Comparison of ENCODE assay signal across 8 mouse cellular contexts in genomic region chr7:143368267-143368643, GRCm38 (mm10).
DNase-seq lines count a peak whose midpoint lies in the region; ATAC-seq and TF ChIP-seq lines count a peak whose summit lies in the region.
"Had no signal": no experiment of that assay in that cellular context is flagged by ENCODE, and none has a peak within 500 bp of the region (broad histone marks: within the 10 kb centered on the region; RNA-seq: fewer than 3 reads in every experiment).

No protein-coding gene starts in this region.

- no peak overlapping the region for H3K4me3 ChIP-seq in kidney, postnatal 0 days (replicated peaks; ENCODE audit: low read depth, low read length)
- H3K4me3 ChIP-seq in MEL (ENCODE audit: control insufficient read depth in 1 of 2, insufficient read depth in 1 of 2, low read depth in 2 of 2, low read length in 2 of 2), result peak overlapping the region; percentile 43 to 66
- H3K4me3 ChIP-seq in bone marrow macrophage, adult 2 months (ENCODE audit: insufficient read depth, low read length), result peak overlapping the region; percentile 42

- 59% methylated on average over 7 of the region's 7 CpGs for WGBS in kidney, postnatal 0 days

- DNase-seq in kidney, postnatal 0 days (ENCODE audit: low spot score), result no peak
- DNase-seq in kidney, adult 8-10 months, result no peak
- DNase-seq in MEL (ENCODE audit: low read depth, low spot score), result peak; percentile 37
- DNase-seq in induced T-regulatory cell, adult 2 months (ENCODE audit: low read depth), result peak; percentile 2
- DNase-seq in layer of hippocampus, postnatal 36 days, result no peak
- DNase-seq in right cerebral cortex, postnatal 14 days, result no peak
- DNase-seq: kidney, postnatal 10 days had no signal

- H3K9ac ChIP-seq in kidney, postnatal 0 days (ENCODE audit: low read depth, low read length), result no peak overlapping the region
- H3K9ac ChIP-seq in MEL (ENCODE audit: control insufficient read depth, low read depth, low read length, poor library complexity, severe bottlenecking), result peak overlapping the region; percentile 21; the same call in 1 of the 2 replicates

- H3K9me3 ChIP-seq in kidney, postnatal 0 days (replicated peaks; ENCODE audit: low read length), result no peaks in the 10 kb centered on the region
- H3K9me3 ChIP-seq in MEL (replicated peaks; ENCODE audit: insufficient read depth, low read length), result no peaks in the 10 kb centered on the region

- no peak for TF ChIP-seq CTCF in kidney, postnatal 0 days (IDR thresholded peaks at IDR 0.05; ENCODE audit: low read depth)
- TF ChIP-seq CTCF in MEL (IDR thresholded peaks at IDR 0.05 in 2 of 3, conservative IDR thresholded peaks at IDR 0.05 in 1 of 3; ENCODE audit: control insufficient read depth in 1 of 3, insufficient read depth in 1 of 3, low read depth in 2 of 3, low read length in 3 of 3, poor library complexity in 1 of 3, severe bottlenecking in 1 of 3), result no peak
- no peak for TF ChIP-seq CTCF in bone marrow macrophage, adult 2 months (IDR thresholded peaks at IDR 0.05; ENCODE audit: low read depth, low read length)

- H3K27me3 ChIP-seq in kidney, postnatal 0 days (ENCODE audit: insufficient read depth, low read length), result no peaks in the 10 kb centered on the region
- peaks cover 0 to 2% of the 10 kb centered on the region in 2 experiments; a peak in 1 of 4 replicates for H3K27me3 ChIP-seq in MEL (ENCODE audit: control insufficient read depth in 1 of 2, insufficient read depth in 2 of 2, low read length in 2 of 2)

- peak overlapping the region; percentile 27 for H3K4me2 ChIP-seq in kidney, postnatal 0 days (ENCODE audit: low read length)

- H3K4me1 ChIP-seq in kidney, postnatal 0 days (replicated peaks; ENCODE audit: insufficient read depth, low read length), result peaks cover 3% of the 10 kb centered on the region; the same call in 1 of the 2 replicates
- H3K4me1 ChIP-seq in MEL (ENCODE audit: control insufficient read depth in 1 of 2, insufficient read depth in 2 of 2, low read length in 2 of 2), result peaks cover 3 to 5% of the 10 kb centered on the region in 2 experiments; a peak in 2 of 4 replicates
- H3K4me1 ChIP-seq in bone marrow macrophage, adult 2 months (ENCODE audit: control insufficient read depth, insufficient read depth, low read length), result peaks cover 25% of the 10 kb centered on the region

- H3K27ac ChIP-seq in kidney, postnatal 0 days, result peak overlapping the region; percentile 48; the same call in 1 of the 2 replicates
- no peak overlapping the region for H3K27ac ChIP-seq in MEL (ENCODE audit: control insufficient read depth, low read depth, low read length)
- H3K27ac ChIP-seq in bone marrow macrophage, adult 2 months (ENCODE audit: insufficient read depth, low read depth, low read length), result peak overlapping the region; percentile 42; the same call in 1 of the 2 replicates

- no peak for TF ChIP-seq EP300 in MEL (IDR thresholded peaks at IDR 0.05; ENCODE audit: low read depth in 1 of 2, low read length in 2 of 2)

- TF ChIP-seq POLR2A in MEL (IDR thresholded peaks at IDR 0.05; ENCODE audit: control insufficient read depth in 1 of 2, insufficient read depth in 1 of 2, low read depth in 1 of 2, low read length in 2 of 2, poor library complexity in 1 of 2), result no peak
- TF ChIP-seq POLR2A in bone marrow macrophage, adult 2 months (IDR thresholded peaks at IDR 0.05; ENCODE audit: borderline replicate concordance, low read depth, low read length), result no peak

- no peak for TF ChIP-seq RAD21 in MEL (IDR thresholded peaks at IDR 0.05; ENCODE audit: low read depth, low read length)

- no peaks in the 10 kb centered on the region for H3K79me2 ChIP-seq in MEL (ENCODE audit: control insufficient read depth, insufficient read depth, low read length, poor library complexity)

- ATAC-seq in kidney, postnatal 0 days (replicated peaks; ENCODE audit: low FRiP score, low read depth), result no peak

- H3K36me3 ChIP-seq in kidney, postnatal 0 days (ENCODE audit: insufficient read depth, low read length), result no peaks in the 10 kb centered on the region
- H3K36me3 ChIP-seq in MEL (ENCODE audit: control insufficient read depth in 1 of 2, insufficient read depth in 2 of 2, low read length in 2 of 2), result peaks cover 0 to 3% of the 10 kb centered on the region in 2 experiments; a peak in 2 of 4 replicates

TF ChIP-seq in MEL, 35 proteins besides CTCF, POLR2A, EP300 and RAD21:
- 0 out of 2 replicates have a peak, but pooled peaks have one; percentile 28 for TF ChIP-seq SIN3A (IDR thresholded peaks at IDR 0.05; ENCODE audit: low read length)
- TF ChIP-seq USF2 (IDR thresholded peaks at IDR 0.05; ENCODE audit: borderline replicate concordance in 1 of 2, insufficient read depth in 1 of 2, low read depth in 1 of 2, low read length in 2 of 2), result no peak

Comparison
In these comparisons a context has a peak if more than half of its experiments do, and no peak if none do; other contexts are left out.
1. DNase-seq: peak in MEL (single experiment) and induced T-regulatory cell, adult 2 months (single experiment); none in kidney, postnatal 0 days (single experiment), kidney, adult 8-10 months (0 of 2), layer of hippocampus, postnatal 36 days (0 of 2) and right cerebral cortex, postnatal 14 days (single experiment).